23 mouse cellular contexts compared by ENCODE assay signal in the genomic region with DNA sequence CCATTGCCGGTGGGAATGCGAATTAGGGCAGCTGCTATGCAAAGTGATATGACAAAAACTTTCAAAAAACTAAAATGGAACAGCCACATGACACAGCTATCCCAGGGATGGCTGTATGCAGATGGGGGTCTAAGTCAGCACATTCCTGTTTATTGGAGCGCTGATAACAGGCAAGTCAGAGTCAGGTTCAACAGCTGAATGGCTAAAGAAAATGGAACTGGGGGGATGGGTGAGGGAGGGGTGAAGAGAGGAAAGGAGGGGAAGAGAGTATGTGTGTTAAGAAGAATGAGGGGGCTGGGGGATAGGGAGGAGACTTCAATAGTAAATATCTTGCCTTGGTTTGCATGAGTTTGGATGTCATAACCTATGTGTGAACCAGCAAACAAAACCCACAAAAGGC.
"Had no signal": no experiment of that assay in that cellular context is flagged by ENCODE, and none has a peak within 500 bp of the region (broad histone marks: within the 10 kb centered on the region; RNA-seq: fewer than 3 reads in every experiment).

No protein-coding gene starts in this region.

- H3K4me3 ChIP-seq: gastrocnemius, adult 2 months; heart, embryonic 10.5 days; heart, embryonic 12.5 days; hindbrain, embryonic 10.5 days; hindbrain, embryonic 12.5 days; intestine, embryonic 15.5 days; kidney, embryonic 15.5 days; layer of hippocampus, adult 2 months; left cerebral cortex, adult 2 months; limb, embryonic 13.5 days; limb, embryonic 15.5 days; liver, embryonic 12.5 days had no signal

- H3K36me3 ChIP-seq: heart, embryonic 10.5 days; heart, embryonic 12.5 days; hindbrain, embryonic 10.5 days; hindbrain, embryonic 12.5 days; intestine, embryonic 15.5 days; kidney, embryonic 15.5 days; limb, embryonic 13.5 days; limb, embryonic 15.5 days; liver, embryonic 12.5 days had no signal

- H3K27ac ChIP-seq: gastrocnemius, adult 2 months; heart, embryonic 10.5 days; hindbrain, embryonic 10.5 days; hindbrain, embryonic 12.5 days; hindbrain, embryonic 14.5 days; intestine, embryonic 15.5 days; kidney, embryonic 15.5 days; kidney, postnatal 0 days; layer of hippocampus, adult 2 months; left cerebral cortex, adult 2 months; limb, embryonic 13.5 days; limb, embryonic 15.5 days; liver, embryonic 12.5 days; liver, embryonic 14.5 days had no signal

- H3K4me1 ChIP-seq: heart, embryonic 10.5 days; hindbrain, embryonic 12.5 days; intestine, embryonic 15.5 days; limb, embryonic 13.5 days; limb, embryonic 15.5 days; liver, embryonic 12.5 days had no signal

- H3K27me3 ChIP-seq: heart, embryonic 12.5 days; hindbrain, embryonic 12.5 days; intestine, embryonic 15.5 days; kidney, embryonic 15.5 days; limb, embryonic 13.5 days; limb, embryonic 15.5 days; liver, embryonic 12.5 days had no signal

- DNase-seq: gastrocnemius, adult 2 months; gastrocnemius, postnatal 10 days; gastrocnemius, postnatal 25 days; heart, postnatal 10 days; heart, postnatal 4 days; kidney, adult 18-20 months; kidney, adult 9 months; kidney, postnatal 14 days; kidney, postnatal 36 days had no signal
